Mouse (Mus musculus): ENCODE measurements at regions not wholly inside any gene's neighbourhood (a gene's known extent, or its start where the extent isn't known, plus 50 kb on each side); places are given as distances from the start of the nearest gene placed in this dataset.

DNA sequence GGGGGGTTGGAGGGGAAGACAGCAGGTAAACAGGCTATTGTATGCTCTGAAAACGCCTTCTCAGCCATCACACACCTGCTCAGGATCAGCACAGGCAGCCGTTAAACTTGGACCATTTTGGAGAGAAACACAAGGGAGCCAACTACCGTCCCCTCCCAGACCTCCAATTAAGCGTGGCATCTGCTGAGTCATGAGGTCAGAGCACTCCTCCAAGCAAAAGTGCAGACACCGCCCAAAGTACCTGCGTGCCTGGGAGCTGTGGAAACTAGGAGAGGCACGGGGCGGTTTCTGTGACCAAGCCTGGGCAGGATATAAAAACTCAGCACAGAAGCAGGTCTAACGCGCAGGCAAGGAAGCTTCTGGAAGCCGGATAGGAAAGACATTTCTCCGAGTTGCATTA, 54.8 kb upstream of the Sh3bp4 start:
- Histone ChIP-seq H3K4me2 (replicated peaks) (peak overlapping the region; percentile 39), H3K27me3 (no peaks in the 10 kb centered on the region), H3K9ac (no peak overlapping the region), H3K36me3 (no peaks in the 10 kb centered on the region), H3K4me1 (peaks cover 23% of the 10 kb centered on the region), H3K9me3 (no peaks in the 10 kb centered on the region), H3K27ac (no peak overlapping the region), H3K4me3 (no peak overlapping the region)
- WGBS, result 17% methylated on average over 12 of the region's 12 CpGs
- ATAC-seq (ENCODE audit: low FRiP score, low read depth), result peak; percentile 51; the same call in 1 of the 2 replicates

DNA sequence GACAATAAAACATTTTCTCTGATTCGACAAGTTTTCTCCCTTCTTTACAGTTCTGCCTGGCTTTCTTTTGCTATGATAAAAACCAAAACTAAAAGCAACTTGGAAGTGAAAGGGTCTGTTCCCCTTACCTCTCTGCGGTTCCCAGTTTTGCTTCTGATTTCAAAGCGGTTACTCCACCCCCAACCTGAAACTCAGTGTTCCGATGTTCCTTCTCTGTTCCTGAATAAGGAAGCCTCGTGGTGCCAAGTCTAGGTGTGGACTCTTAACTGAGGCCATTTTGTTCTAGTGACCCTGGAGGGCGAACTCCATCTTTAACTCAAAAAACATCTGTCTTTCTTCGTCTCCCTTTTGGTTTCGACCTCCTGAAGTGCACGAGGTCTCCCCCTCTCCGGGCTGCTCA, 54.4 kb upstream of the Sh3bp4 start:
- no peaks in the 10 kb centered on the region for H3K9me3 ChIP-seq
- no peak overlapping the region for H3K27ac ChIP-seq
- H3K36me3 ChIP-seq, result no peaks in the 10 kb centered on the region
- H3K27me3 ChIP-seq, result no peaks in the 10 kb centered on the region
- 49% methylated on average over 10 of the region's 10 CpGs for WGBS
- peaks cover 23% of the 10 kb centered on the region for H3K4me1 ChIP-seq
- H3K4me2 ChIP-seq (replicated peaks), result peak overlapping the region; percentile 39
- no peak overlapping the region for H3K9ac ChIP-seq
- ATAC-seq (ENCODE audit: low FRiP score, low read depth), result no peak
- H3K4me3 ChIP-seq, result no peak overlapping the region

DNA sequence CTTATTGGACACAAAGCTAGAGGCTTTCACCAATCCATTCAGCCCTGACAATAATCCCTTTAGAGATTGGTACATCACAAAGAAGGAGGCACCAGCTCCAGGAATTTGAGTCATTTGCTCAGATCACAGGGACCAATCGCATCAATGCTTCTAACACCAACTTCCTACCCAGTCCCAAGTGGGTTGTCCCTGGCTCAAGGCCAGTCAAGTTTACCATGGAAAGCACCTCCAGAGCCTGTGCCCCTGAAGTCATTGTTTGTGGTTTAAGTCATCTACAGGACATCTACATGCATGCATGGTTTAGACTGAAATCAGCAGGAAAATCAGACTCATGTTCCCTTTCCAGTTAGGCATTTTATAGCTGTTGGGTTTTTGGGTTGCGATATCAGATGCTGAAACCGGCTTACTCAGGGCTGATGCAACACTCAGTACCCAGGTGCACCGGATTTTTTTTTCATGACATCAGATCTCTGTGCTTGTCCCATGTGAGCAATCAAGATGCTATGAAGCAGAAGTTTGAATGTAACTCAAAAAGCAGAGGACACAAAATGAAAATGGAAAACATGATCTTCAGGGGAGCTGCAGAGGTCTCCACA, 50.3 kb upstream of the Sh3bp4 start:
- no peak overlapping the region for H3K4me2 ChIP-seq (replicated peaks)
- H3K27ac ChIP-seq, result no peak overlapping the region
- no peak for ATAC-seq (ENCODE audit: low FRiP score, low read depth)
- H3K27me3 ChIP-seq, result no peaks in the 10 kb centered on the region
- no peak overlapping the region for H3K4me3 ChIP-seq
- no peaks in the 10 kb centered on the region for H3K36me3 ChIP-seq
- peaks cover 22% of the 10 kb centered on the region for H3K4me1 ChIP-seq
- no peak overlapping the region for H3K9ac ChIP-seq
- 83% methylated on average over 4 of the region's 4 CpGs for WGBS
- no peaks in the 10 kb centered on the region for H3K9me3 ChIP-seq

Data from limb, embryonic 13.5 days (tissue).